Mouse (Mus musculus) cerebellum, adult 2 months (tissue): ENCODE measurements around the gene Fryl.

Source experiments
- CTCF ChIP-seq: fragments of 200-500 bp; IDR thresholded peaks from 2 replicates; pipeline ENCODE4 v1.5.1; 2011; ENCODE audit warnings: low read depth, mild to moderate bottlenecking, control low read depth, low read length, moderate library complexity, borderline replicate concordance; ENCODE audit not compliant: insufficient read depth
- POLR2A ChIP-seq: fragments of 200-500 bp; IDR thresholded peaks from 2 replicates; pipeline ENCODE4 v1.6.1; 2011; ENCODE audit warnings: low read length, control low read depth, borderline replicate concordance; ENCODE audit not compliant: insufficient read depth

DNA sequence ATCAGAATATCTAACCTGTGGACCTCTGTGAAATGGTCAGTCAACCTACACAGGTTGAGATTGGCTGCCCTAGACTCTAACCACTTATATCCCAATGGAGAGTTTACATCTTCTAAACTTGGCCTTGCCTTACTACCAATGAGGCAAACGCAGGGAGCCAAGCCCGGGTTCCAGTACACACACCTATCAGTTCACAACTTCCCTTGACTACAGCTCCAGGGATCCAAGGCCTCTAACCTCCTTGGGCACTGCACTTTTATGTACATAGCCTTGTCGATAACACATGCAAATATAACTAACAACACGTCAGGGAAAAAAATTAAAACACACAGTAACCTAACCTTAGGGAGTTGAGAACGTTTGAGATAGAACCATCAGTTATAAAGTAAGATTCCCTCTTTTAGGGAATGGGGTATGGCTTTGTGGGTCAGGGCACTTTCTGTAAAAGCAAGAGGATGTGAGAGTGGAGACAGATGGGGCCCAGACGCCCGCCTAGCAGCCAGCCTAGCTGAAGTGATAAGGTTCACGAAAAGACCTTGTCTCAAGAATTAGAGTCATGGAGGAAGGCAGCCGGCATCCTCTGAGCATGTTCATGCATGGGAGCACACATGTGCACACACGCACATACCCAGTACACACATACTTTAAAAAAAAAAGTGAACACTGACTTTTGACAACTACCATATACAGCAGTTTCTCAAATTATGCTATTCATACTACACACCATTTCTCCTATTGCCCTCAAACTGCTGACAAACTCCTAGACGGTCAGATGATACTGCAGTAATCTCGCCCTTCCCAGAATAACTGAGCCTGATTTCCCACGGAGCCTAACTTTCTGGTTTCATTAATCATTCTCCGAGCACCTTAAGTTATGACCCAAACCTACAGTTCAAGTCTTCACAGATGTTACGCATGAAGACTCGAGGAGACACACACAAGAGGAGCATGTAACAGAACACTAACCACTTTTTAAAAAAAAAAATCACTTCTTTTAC is 55.7 kb downstream of the Fryl start:
- TF ChIP-seq CTCF = no peak
- no peak for TF ChIP-seq POLR2A
